Mouse (Mus musculus): Measurements from ENCODE around the gene Dpy19l1.

Dpy19l1 gene

GRCm38 (mm10) chr9:24503067-24503857, at the start of gene Dpy19l1:
Gene Dpy19l1 (minus strand): TSS chr9:24503140.
- peak; percentile 75 to 78 for DNase-seq (ENCODE audit: low spot score in 2 of 2)

DNA sequence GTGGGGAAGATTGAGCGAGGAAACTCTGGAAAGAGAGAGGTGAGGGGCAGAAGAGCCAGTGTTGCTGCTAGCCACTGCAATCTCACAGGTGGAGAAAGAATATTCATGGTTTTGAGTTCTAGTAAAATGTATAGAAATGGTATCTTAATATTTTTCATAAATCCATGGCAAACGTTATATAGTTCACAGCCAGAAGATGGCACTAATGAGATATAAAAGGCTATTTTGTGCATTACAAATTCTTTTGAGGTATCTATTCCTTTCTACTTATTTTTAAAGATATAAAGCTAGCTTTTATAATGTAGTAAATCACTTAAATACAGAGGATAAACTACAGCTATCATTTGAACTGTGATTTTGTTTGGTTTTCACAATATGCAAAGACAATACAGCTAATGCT, 35.2 kb upstream of the Dpy19l1 start:
- no peak for DNase-seq (ENCODE audit: low spot score in 2 of 2)

- DNase-seq (ENCODE audit: low spot score in 2 of 2), result peak; percentile 64 to 76
Measured at GRCm38 (mm10) chr9:24516575-24517139, 13.7 kb upstream of the Dpy19l1 start.

- no peak for DNase-seq (ENCODE audit: low spot score in 2 of 2)
Measured at GRCm38 (mm10) chr9:24514078-24514469, 11.1 kb upstream of the Dpy19l1 start.

DNA sequence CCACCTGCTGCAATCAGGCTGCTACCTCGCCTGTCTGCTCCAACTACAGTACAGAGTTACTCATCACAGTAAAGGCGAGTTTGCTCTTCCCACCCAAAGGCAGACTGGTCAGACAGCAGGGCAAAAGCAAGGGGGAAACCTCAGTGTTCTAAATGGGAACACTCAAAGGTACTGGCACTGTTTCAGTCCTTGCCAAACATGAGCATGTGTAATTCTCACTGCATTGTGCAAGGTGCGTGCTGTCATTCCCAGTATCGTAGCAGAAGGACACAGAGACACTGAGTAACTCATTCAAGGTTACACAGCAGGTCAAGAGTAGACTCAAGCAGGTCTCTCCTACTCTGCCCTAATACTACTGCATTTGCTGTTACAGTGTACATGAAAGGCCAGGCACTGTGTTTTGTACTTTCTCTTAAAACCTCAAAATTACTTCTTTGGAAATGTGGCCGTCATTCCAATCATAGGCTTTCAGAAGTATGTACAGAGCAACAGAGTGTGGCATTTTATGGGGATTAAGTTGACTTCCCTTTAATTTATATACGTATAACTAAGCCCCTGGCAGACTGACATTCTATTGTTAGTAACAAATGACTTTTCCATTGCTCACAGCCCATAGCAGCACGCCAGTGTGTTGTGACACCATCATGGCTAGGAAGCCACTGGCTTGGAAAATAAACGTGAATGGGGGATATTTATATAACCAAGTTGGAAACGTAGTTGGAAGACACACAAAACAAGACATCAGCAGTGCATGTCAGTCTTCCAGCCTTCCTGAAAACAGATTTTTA, 10.5 kb upstream of the Dpy19l1 start:
- no peak for DNase-seq (ENCODE audit: low spot score in 2 of 2)

DNA sequence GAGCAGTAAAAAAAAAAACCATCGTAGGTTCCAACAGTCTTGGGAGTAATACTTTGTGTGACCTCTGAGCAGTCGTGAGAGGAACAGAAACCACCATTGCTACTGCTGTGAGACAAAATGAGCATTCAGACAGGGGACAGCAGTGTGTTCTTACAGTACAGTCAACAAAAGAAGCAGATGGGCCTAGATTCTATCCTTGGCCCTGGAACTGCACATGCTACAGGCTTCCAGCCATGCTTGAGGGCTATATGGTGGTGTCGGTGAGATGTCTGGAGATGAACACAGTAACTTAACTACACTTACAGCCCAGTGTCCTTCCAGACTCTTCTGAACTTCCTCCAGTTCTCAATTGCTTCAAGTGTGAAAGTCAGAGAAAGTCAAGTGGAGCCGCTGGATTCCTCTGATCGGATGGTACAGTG, 9.2 kb upstream of the Dpy19l1 start:
- no peak for DNase-seq (ENCODE audit: low spot score in 2 of 2)

DNA sequence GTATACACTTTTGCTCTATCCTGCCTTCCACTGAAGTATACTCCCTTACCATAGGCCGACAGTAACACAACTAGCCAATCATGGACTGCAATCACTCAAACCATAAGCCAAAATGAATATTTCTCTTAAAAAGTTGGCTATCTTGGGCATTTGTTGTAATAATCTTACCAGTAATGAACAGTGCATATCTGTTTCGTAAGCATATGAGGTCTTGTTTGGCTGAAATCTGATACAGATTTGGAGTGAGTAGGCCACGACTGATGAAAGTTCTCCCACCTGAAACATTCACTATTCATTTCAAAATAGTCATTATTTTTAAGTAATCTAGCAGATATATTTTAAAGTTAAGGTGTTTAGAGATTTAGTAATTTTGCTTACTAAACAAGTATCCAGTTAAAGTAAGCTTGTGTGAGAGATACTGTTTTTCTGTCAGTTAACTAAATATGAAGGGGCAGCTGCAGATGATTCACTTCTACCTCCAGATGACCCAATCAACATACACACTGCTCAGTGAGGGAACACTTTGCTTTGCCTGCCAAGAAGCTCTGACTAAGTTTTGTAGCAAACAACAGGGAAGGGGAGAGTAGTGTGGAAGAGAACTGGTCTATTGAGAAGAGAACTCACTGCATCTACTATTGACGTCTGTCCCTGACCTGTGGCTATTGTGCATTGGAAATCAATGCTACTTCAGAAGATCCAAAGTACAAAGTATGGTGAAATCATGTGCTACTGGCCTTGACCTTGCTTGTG, 8.6 kb upstream of the Dpy19l1 start:
- DNase-seq (ENCODE audit: low spot score in 2 of 2), result no peak

GRCm38 (mm10) chr9:24508880-24509279, 5.9 kb upstream of the Dpy19l1 start:
- no peak for DNase-seq (ENCODE audit: low spot score in 2 of 2)

GRCm38 (mm10) chr9:24506510-24506909, 3.6 kb upstream of the Dpy19l1 start:
- DNase-seq (ENCODE audit: low spot score in 2 of 2), result no peak

GRCm38 (mm10) chr9:24505017-24505763, 2.2 kb upstream of the Dpy19l1 start:
- no peak for DNase-seq (ENCODE audit: low spot score in 2 of 2)

DNA sequence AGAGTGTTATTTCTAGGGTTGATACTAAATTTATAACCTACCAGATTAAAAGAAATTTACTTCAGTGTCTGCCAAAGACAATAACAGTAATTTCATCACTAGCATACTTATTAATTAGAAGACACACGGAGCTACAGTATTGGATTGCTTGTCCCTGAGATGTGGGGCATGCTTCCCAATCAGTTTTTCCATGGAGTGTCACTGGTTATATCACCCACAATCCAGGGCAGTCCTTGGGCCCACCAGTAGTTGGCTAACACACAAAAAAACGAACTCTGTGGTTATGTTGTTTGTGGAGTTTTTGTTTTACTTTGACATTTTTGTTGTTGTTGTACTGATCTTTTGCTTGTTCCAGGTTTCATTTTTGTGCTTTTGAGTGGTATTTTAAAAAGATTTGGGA, 1.4 kb upstream of the Dpy19l1 start:
- no peak for DNase-seq (ENCODE audit: low spot score in 2 of 2)

DNA sequence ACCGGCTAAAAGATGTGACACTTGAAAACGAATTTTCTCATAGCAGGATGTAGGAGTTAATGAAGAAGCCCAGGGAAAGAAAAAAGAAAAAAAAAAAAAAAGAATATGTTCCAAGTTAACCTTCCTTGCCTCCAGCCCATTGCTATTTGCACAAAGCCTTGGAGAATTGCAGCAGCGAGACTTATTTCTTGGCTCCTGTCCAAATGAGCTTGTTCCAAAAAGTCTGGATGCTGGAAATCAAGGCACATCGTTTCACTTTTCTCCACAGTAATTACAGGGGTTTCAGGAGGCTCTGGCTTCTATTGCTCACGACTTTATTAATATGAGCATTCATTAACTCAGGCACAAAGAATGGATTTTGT, 899 bp upstream of the Dpy19l1 start:
- no peak for DNase-seq (ENCODE audit: low spot score in 2 of 2)

GRCm38 (mm10) chr9:24502571-24503004, 352 bp downstream of the Dpy19l1 start:
- peak in 1 of 2 experiments; percentile 42 for DNase-seq (ENCODE audit: low spot score in 2 of 2)

- no peak for DNase-seq (ENCODE audit: low spot score in 2 of 2)
Measured at GRCm38 (mm10) chr9:24501618-24502017, 1.3 kb downstream of the Dpy19l1 start.

GRCm38 (mm10) chr9:24496226-24496625, 6.7 kb downstream of the Dpy19l1 start:
- no peak for DNase-seq (ENCODE audit: low spot score in 2 of 2)

GRCm38 (mm10) chr9:24490516-24490915, 12.4 kb downstream of the Dpy19l1 start:
- no peak for DNase-seq (ENCODE audit: low spot score in 2 of 2)

GRCm38 (mm10) chr9:24488425-24489104, 14.4 kb downstream of the Dpy19l1 start:
- DNase-seq (ENCODE audit: low spot score in 2 of 2), result no peak

DNA sequence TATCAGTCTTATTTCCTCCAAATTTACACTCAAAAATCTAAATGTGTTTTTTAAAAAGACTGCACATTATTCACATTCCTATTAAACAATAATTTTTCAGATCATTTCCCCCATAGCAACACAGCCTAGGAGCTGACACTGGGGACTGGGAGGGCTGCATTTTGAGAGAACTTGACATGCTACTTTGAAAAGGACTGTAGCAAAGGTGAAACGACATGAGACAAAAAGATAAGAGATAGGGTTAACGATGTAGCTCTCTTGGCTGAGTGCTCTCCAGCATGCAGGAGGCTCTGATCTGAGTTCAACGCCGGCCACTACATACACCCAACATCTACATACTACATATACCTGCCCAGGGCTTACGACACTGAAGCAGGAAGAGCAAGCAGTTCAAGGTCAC, 20.6 kb downstream of the Dpy19l1 start:
- DNase-seq (ENCODE audit: low spot score in 2 of 2), result no peak

DNA sequence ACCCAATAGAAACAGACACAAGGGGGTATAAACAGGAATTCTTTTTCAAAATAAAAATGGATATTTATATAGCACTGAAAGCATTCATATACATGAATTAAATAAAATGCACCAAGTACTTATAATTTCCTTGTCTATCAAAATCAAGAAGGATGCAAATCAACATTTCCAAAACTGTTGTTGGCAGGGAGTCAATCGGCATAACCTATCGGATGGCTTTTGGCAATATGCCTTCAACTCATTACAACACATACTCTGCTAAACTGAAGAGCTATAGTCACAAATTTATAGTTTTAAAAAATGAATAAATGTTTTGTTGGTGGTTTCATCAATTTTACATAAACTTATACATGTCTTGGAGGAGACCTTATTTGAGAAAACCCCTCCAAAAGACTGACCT, 25.7 kb downstream of the Dpy19l1 start:
- DNase-seq (ENCODE audit: low spot score in 2 of 2), result no peak

- DNase-seq (ENCODE audit: low spot score in 2 of 2), result no peak
Measured at GRCm38 (mm10) chr9:24473824-24474223, 29.1 kb downstream of the Dpy19l1 start.

DNA sequence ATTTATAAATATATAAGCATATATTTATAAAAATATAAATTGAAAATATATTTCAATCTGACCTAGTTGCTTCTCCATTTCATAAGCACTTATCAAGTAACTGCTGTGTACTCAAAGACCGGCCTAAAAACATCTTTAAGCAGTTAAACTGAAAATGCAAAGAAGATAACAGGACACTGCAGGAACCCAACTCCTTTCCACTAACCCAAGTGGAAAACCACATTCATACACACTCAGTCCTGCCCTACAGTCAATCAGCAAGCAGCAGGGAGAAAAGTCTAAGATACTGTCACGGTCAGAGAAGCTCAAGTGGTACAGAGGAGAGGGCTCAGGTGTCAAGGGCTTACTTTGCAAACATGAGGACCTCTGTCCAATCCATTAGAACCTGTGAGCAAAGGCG, 30.4 kb downstream of the Dpy19l1 start:
- no peak for DNase-seq (ENCODE audit: low spot score in 2 of 2)
